Mouse (Mus musculus): Measurements from ENCODE around the gene Filip1. TPM values are rescaled to one million over a fixed set of nuclear protein-coding genes. Genes with fewer than 3 reads are reported as not detected.

Filip1 gene
- polyA plus RNA-seq, 1 experiment from 2014 or later: 8.4 TPM

GRCm38 (mm10) chr9:80021648-80022047, 9.0 kb upstream of the Filip1 start:
- no peaks in the 10 kb centered on the region for H3K9me3 ChIP-seq
- H3K27me3 ChIP-seq: no peaks in the 10 kb centered on the region
- H3K4me3 ChIP-seq: no peak overlapping the region
- WGBS: 41% methylated on average over 1 of the region's 1 CpGs
- H3K27ac ChIP-seq: no peak overlapping the region
- H3K36me3 ChIP-seq: no peaks in the 10 kb centered on the region
- H3K4me2 ChIP-seq: no peak overlapping the region
- H3K4me1 ChIP-seq: no peaks in the 10 kb centered on the region
- no peak overlapping the region for H3K9ac ChIP-seq
- ATAC-seq (ENCODE audit: insufficient number of reproducible peaks, low FRiP score, low TSS enrichment, low read depth): no peak

- Histone ChIP-seq H3K27ac (no peak overlapping the region), H3K9ac (no peak overlapping the region), H3K4me1 (no peaks in the 10 kb centered on the region), H3K36me3 (no peaks in the 10 kb centered on the region), H3K4me3 (no peak overlapping the region), H3K27me3 (no peaks in the 10 kb centered on the region), H3K4me2 (no peak overlapping the region), H3K9me3 (no peaks in the 10 kb centered on the region)
- ATAC-seq (ENCODE audit: insufficient number of reproducible peaks, low FRiP score, low TSS enrichment, low read depth): no peak
- WGBS: 33% methylated on average over 3 of the region's 3 CpGs
Measured at GRCm38 (mm10) chr9:80020429-80020828, 7.8 kb upstream of the Filip1 start.

- no peak for ATAC-seq (ENCODE audit: insufficient number of reproducible peaks, low FRiP score, low TSS enrichment, low read depth)
- H3K27ac ChIP-seq: peak overlapping the region; percentile 43; the same call in 1 of the 2 replicates
- no peaks in the 10 kb centered on the region for H3K4me1 ChIP-seq
- no peaks in the 10 kb centered on the region for H3K36me3 ChIP-seq
- no peak overlapping the region for H3K4me3 ChIP-seq
- H3K9me3 ChIP-seq: no peaks in the 10 kb centered on the region
- H3K27me3 ChIP-seq: no peaks in the 10 kb centered on the region
- no peak overlapping the region for H3K4me2 ChIP-seq
- no peak overlapping the region for H3K9ac ChIP-seq
- WGBS: 44% methylated on average over 13 of the region's 13 CpGs
Measured at GRCm38 (mm10) chr9:80012016-80012415, 635 bp downstream of the Filip1 start.

- Histone ChIP-seq H3K9me3 (no peaks in the 10 kb centered on the region), H3K9ac (no peak overlapping the region), H3K27ac (no peak overlapping the region), H3K4me2 (no peak overlapping the region), H3K4me3 (no peak overlapping the region), H3K4me1 (no peaks in the 10 kb centered on the region), H3K36me3 (no peaks in the 10 kb centered on the region), H3K27me3 (no peaks in the 10 kb centered on the region)
- ATAC-seq (ENCODE audit: insufficient number of reproducible peaks, low FRiP score, low TSS enrichment, low read depth): no peak
- 49% methylated on average over 14 of the region's 14 CpGs for WGBS
Measured at GRCm38 (mm10) chr9:80002394-80003188, 10.1 kb downstream of the Filip1 start.

- Histone ChIP-seq H3K36me3 (no peaks in the 10 kb centered on the region), H3K4me3 (no peak overlapping the region), H3K27me3 (no peaks in the 10 kb centered on the region), H3K9ac (no peak overlapping the region), H3K27ac (no peak overlapping the region), H3K4me2 (no peak overlapping the region), H3K4me1 (no peaks in the 10 kb centered on the region), H3K9me3 (no peaks in the 10 kb centered on the region)
- WGBS: 82% methylated on average over 6 of the region's 6 CpGs
- no peak for ATAC-seq (ENCODE audit: insufficient number of reproducible peaks, low FRiP score, low TSS enrichment, low read depth)
Measured at GRCm38 (mm10) chr9:79997282-79997681, 15.4 kb downstream of the Filip1 start.

GRCm38 (mm10) chr9:79994296-79994695, 18.4 kb downstream of the Filip1 start:
- ATAC-seq (ENCODE audit: insufficient number of reproducible peaks, low FRiP score, low TSS enrichment, low read depth): no peak
- H3K27me3 ChIP-seq: no peaks in the 10 kb centered on the region
- no peak overlapping the region for H3K27ac ChIP-seq
- H3K36me3 ChIP-seq: no peaks in the 10 kb centered on the region
- no peak overlapping the region for H3K4me2 ChIP-seq
- H3K4me3 ChIP-seq: no peak overlapping the region
- H3K9ac ChIP-seq: no peak overlapping the region
- 89% methylated on average over 5 of the region's 5 CpGs for WGBS
- H3K4me1 ChIP-seq: no peaks in the 10 kb centered on the region
- H3K9me3 ChIP-seq: no peaks in the 10 kb centered on the region

GRCm38 (mm10) chr9:79993066-79993465, 19.6 kb downstream of the Filip1 start:
- Histone ChIP-seq H3K9ac (no peak overlapping the region), H3K27ac (no peak overlapping the region), H3K27me3 (no peaks in the 10 kb centered on the region), H3K4me2 (no peak overlapping the region), H3K9me3 (no peaks in the 10 kb centered on the region), H3K4me1 (no peaks in the 10 kb centered on the region), H3K36me3 (no peaks in the 10 kb centered on the region), H3K4me3 (no peak overlapping the region)
- no peak for ATAC-seq (ENCODE audit: insufficient number of reproducible peaks, low FRiP score, low TSS enrichment, low read depth)
- WGBS: 80% methylated on average over 4 of the region's 4 CpGs

- ATAC-seq (ENCODE audit: insufficient number of reproducible peaks, low FRiP score, low TSS enrichment, low read depth): no peak
- Histone ChIP-seq H3K27ac (no peak overlapping the region), H3K4me1 (no peaks in the 10 kb centered on the region), H3K36me3 (no peaks in the 10 kb centered on the region), H3K4me2 (no peak overlapping the region), H3K9ac (no peak overlapping the region), H3K27me3 (no peaks in the 10 kb centered on the region), H3K4me3 (no peak overlapping the region), H3K9me3 (no peaks in the 10 kb centered on the region)
- WGBS: 83% methylated on average over 16 of the region's 16 CpGs
Measured at GRCm38 (mm10) chr9:79990456-79991017, 22.1 kb downstream of the Filip1 start.

GRCm38 (mm10) chr9:79989703-79990102, 22.9 kb downstream of the Filip1 start:
- no peak for ATAC-seq (ENCODE audit: insufficient number of reproducible peaks, low FRiP score, low TSS enrichment, low read depth)
- H3K4me1 ChIP-seq: no peaks in the 10 kb centered on the region
- H3K27ac ChIP-seq: no peak overlapping the region
- no peaks in the 10 kb centered on the region for H3K36me3 ChIP-seq
- WGBS: 65% methylated on average over 1 of the region's 1 CpGs
- H3K4me2 ChIP-seq: no peak overlapping the region
- no peak overlapping the region for H3K9ac ChIP-seq
- no peak overlapping the region for H3K4me3 ChIP-seq
- H3K27me3 ChIP-seq: no peaks in the 10 kb centered on the region
- H3K9me3 ChIP-seq: no peaks in the 10 kb centered on the region

- no peak for ATAC-seq (ENCODE audit: insufficient number of reproducible peaks, low FRiP score, low TSS enrichment, low read depth)
- H3K4me3 ChIP-seq: no peak overlapping the region
- H3K9me3 ChIP-seq: no peaks in the 10 kb centered on the region
- H3K4me2 ChIP-seq: no peak overlapping the region
- no peaks in the 10 kb centered on the region for H3K27me3 ChIP-seq
- 89% methylated on average over 1 of the region's 1 CpGs for WGBS
- H3K36me3 ChIP-seq: no peaks in the 10 kb centered on the region
- H3K9ac ChIP-seq: no peak overlapping the region
- no peaks in the 10 kb centered on the region for H3K4me1 ChIP-seq
- H3K27ac ChIP-seq: no peak overlapping the region
Measured at GRCm38 (mm10) chr9:79989061-79989460, 23.6 kb downstream of the Filip1 start.

GRCm38 (mm10) chr9:79983244-79983643, 29.4 kb downstream of the Filip1 start:
- WGBS: 62% methylated on average over 10 of the region's 10 CpGs
- ATAC-seq (ENCODE audit: insufficient number of reproducible peaks, low FRiP score, low TSS enrichment, low read depth): no peak
- no peak overlapping the region for H3K4me2 ChIP-seq

GRCm38 (mm10) chr9:79979274-79979673, 33.4 kb downstream of the Filip1 start:
- Histone ChIP-seq H3K4me1 (peaks cover 16% of the 10 kb centered on the region), H3K27me3 (no peaks in the 10 kb centered on the region)

More at GRCm38 (mm10) chr9:79983244-79983643, 29.4 kb downstream of the Filip1 start:
- H3K27ac ChIP-seq: no peak overlapping the region
- H3K4me3 ChIP-seq: no peak overlapping the region
- no peaks in the 10 kb centered on the region for H3K36me3 ChIP-seq
- H3K9ac ChIP-seq: no peak overlapping the region
- H3K27me3 ChIP-seq: no peaks in the 10 kb centered on the region
- peaks cover 6% of the 10 kb centered on the region for H3K4me1 ChIP-seq
- no peaks in the 10 kb centered on the region for H3K9me3 ChIP-seq

More at GRCm38 (mm10) chr9:79979274-79979673, 33.4 kb downstream of the Filip1 start:
- H3K27ac ChIP-seq: no peak overlapping the region
- H3K9me3 ChIP-seq: no peaks in the 10 kb centered on the region
- no peak for ATAC-seq (ENCODE audit: insufficient number of reproducible peaks, low FRiP score, low TSS enrichment, low read depth)
- no peaks in the 10 kb centered on the region for H3K36me3 ChIP-seq
- no peak overlapping the region for H3K9ac ChIP-seq
- no peak overlapping the region for H3K4me3 ChIP-seq
- WGBS: 87% methylated on average over 2 of the region's 2 CpGs
- no peak overlapping the region for H3K4me2 ChIP-seq
